Mouse (Mus musculus) heart, embryonic 15.5 days (tissue): ENCODE results near the gene B3gnt8. TPM values are rescaled to one million over a fixed set of nuclear protein-coding genes. Genes with fewer than 3 reads are reported as not detected.
A peak's percentile ranks its signal among the peaks of the same experiment; 100 is the strongest.

Experiments
- ATAC-seq: fragments of 200-750 bp; cut with Nextera tagmentation; replicated peaks from 2 replicates; pipeline ENCODE4 v1.8.0; 2017; ENCODE audit warnings: low read depth, moderate TSS enrichment; ENCODE audit not compliant: insufficient number of reproducible peaks, insufficient read depth, low FRiP score
- H3K27ac ChIP-seq: fragments of 300-500 bp; sonication (generic); 2 replicates; pipeline ENCODE4 v1.5.1; 2015; ENCODE audit warnings: mild to moderate bottlenecking, inconsistent platforms
- H3K27me3 ChIP-seq: fragments of 300-500 bp; sonication (generic); 2 replicates; pipeline ENCODE4 v1.6.1; 2015; ENCODE audit warnings: inconsistent platforms
- H3K36me3 ChIP-seq: fragments of 300-500 bp; sonication (generic); 2 replicates; pipeline ENCODE4 v1.6.1; 2015; ENCODE audit warnings: mild to moderate bottlenecking, inconsistent platforms
- H3K4me1 ChIP-seq: fragments of 300-500 bp; sonication (generic); replicated peaks from 2 replicates; pipeline ENCODE4 v1.6.1; 2015; ENCODE audit warnings: inconsistent platforms
- H3K4me2 ChIP-seq: fragments of 300-500 bp; sonication (generic); 2 replicates; pipeline ENCODE4 v1.6.1; 2015; ENCODE audit warnings: inconsistent platforms, mild to moderate bottlenecking, moderate library complexity
- H3K4me3 ChIP-seq: fragments of 300-500 bp; sonication (generic); 2 replicates; pipeline ENCODE4 v1.5.1; 2015; ENCODE audit warnings: mild to moderate bottlenecking, inconsistent platforms
- H3K9ac ChIP-seq: fragments of 300-500 bp; sonication (generic); 2 replicates; pipeline ENCODE4 v1.6.1; 2015; ENCODE audit warnings: mild to moderate bottlenecking, inconsistent platforms
- H3K9me3 ChIP-seq: fragments of 300-500 bp; sonication (generic); replicated peaks from 2 replicates; pipeline ENCODE4 v1.6.1; 2016; ENCODE audit warnings: inconsistent platforms
- whole genome bisulfite sequencing: fragments of 180-500 bp; shearing (Covaris S2); methylation state at CpG from one replicate; pipeline ENCODE4 v1.1.7; 2015; ENCODE audit warnings: mixed read lengths; 5-methylcytosine and 5-hydroxymethylcytosine counted together
- polyA plus RNA-seq: library from polyadenylated mRNA; unstranded; fragments of >200 nt; fragmentation: Nextera tagmentation; extraction: Ambion mirVana; gene quantifications from 2 replicates; pipeline ENCODE4 v1.2.1, GENCODE M21; 2015

B3gnt8 gene
- polyA plus RNA-seq, 1 experiment from 2014 or later: 6.9 TPM

GRCm38 (mm10) chr7:25606625-25607063 lies 19.8 kb upstream of the B3gnt8 start:
- no peaks in the 10 kb centered on the region for H3K9me3 ChIP-seq
- no peak for ATAC-seq
- H3K4me3 ChIP-seq: no peak overlapping the region
- 64% methylated on average over 4 of the region's 4 CpGs for WGBS
- no peaks in the 10 kb centered on the region for H3K27me3 ChIP-seq
- H3K36me3 ChIP-seq: no peaks in the 10 kb centered on the region
- no peak overlapping the region for H3K9ac ChIP-seq
- H3K27ac ChIP-seq: no peak overlapping the region
- no peaks in the 10 kb centered on the region for H3K4me1 ChIP-seq
- no peak overlapping the region for H3K4me2 ChIP-seq

GRCm38 (mm10) chr7:25607196-25607595 lies 19.3 kb upstream of the B3gnt8 start:
- no peak overlapping the region for H3K4me3 ChIP-seq
- 68% methylated on average over 2 of the region's 2 CpGs for WGBS

GRCm38 (mm10) chr7:25610056-25610455 lies 16.4 kb upstream of the B3gnt8 start:
- no peak for ATAC-seq
- WGBS: 30% methylated on average over 6 of the region's 6 CpGs
- 0 out of 2 replicates have a peak, but pooled peaks cover under 1% of the 10 kb centered on the region for H3K27me3 ChIP-seq
- H3K36me3 ChIP-seq: no peaks in the 10 kb centered on the region
- H3K4me3 ChIP-seq: no peak overlapping the region
- H3K27ac ChIP-seq: no peak overlapping the region
- no peak overlapping the region for H3K4me2 ChIP-seq
- H3K9ac ChIP-seq: no peak overlapping the region
- H3K4me1 ChIP-seq: no peaks in the 10 kb centered on the region
- no peaks in the 10 kb centered on the region for H3K9me3 ChIP-seq

More at GRCm38 (mm10) chr7:25607196-25607595, 19.3 kb upstream of the B3gnt8 start:
- H3K4me1 ChIP-seq: no peaks in the 10 kb centered on the region
- no peak overlapping the region for H3K4me2 ChIP-seq
- H3K9ac ChIP-seq: no peak overlapping the region
- H3K9me3 ChIP-seq: no peaks in the 10 kb centered on the region
- no peak for ATAC-seq
- H3K27ac ChIP-seq: no peak overlapping the region
- H3K27me3 ChIP-seq: no peaks in the 10 kb centered on the region
- H3K36me3 ChIP-seq: no peaks in the 10 kb centered on the region

GRCm38 (mm10) chr7:25611501-25611900 lies 15.0 kb upstream of the B3gnt8 start:
- H3K9ac ChIP-seq: no peak overlapping the region
- no peaks in the 10 kb centered on the region for H3K9me3 ChIP-seq
- no peak overlapping the region for H3K4me3 ChIP-seq
- H3K4me1 ChIP-seq: no peaks in the 10 kb centered on the region
- no peak overlapping the region for H3K4me2 ChIP-seq
- no peak overlapping the region for H3K27ac ChIP-seq
- WGBS: 46% methylated on average over 7 of the region's 7 CpGs
- ATAC-seq: no peak
- H3K36me3 ChIP-seq: no peaks in the 10 kb centered on the region
- 0 out of 2 replicates have a peak, but pooled peaks cover 2% of the 10 kb centered on the region for H3K27me3 ChIP-seq

- Histone ChIP-seq H3K27ac (no peak overlapping the region), H3K4me2 (no peak overlapping the region), H3K27me3 (0 out of 2 replicates have a peak, but pooled peaks cover 2% of the 10 kb centered on the region), H3K4me1 (peaks cover 2% of the 10 kb centered on the region; the same call in 1 of the 2 replicates), H3K9me3 (no peaks in the 10 kb centered on the region), H3K36me3 (no peaks in the 10 kb centered on the region), H3K4me3 (no peak overlapping the region), H3K9ac (no peak overlapping the region)
- 87% methylated on average over 5 of the region's 5 CpGs for WGBS
- no peak for ATAC-seq
Measured at GRCm38 (mm10) chr7:25614086-25614485, 12.4 kb upstream of the B3gnt8 start.

- no peaks in the 10 kb centered on the region for H3K36me3 ChIP-seq
- H3K27ac ChIP-seq: no peak overlapping the region
- H3K4me2 ChIP-seq: no peak overlapping the region
- H3K4me1 ChIP-seq: peaks cover 7% of the 10 kb centered on the region
- H3K27me3 ChIP-seq: 0 out of 2 replicates have a peak, but pooled peaks cover 2% of the 10 kb centered on the region
- no peak for ATAC-seq
- no peak overlapping the region for H3K4me3 ChIP-seq
- 56% methylated on average over 21 of the region's 21 CpGs for WGBS
- H3K9ac ChIP-seq: no peak overlapping the region
- no peaks in the 10 kb centered on the region for H3K9me3 ChIP-seq
Measured at GRCm38 (mm10) chr7:25614831-25615705, 11.4 kb upstream of the B3gnt8 start.

- H3K9ac ChIP-seq: no peak within 1 kb of the TSS
- no peak within 1 kb of the TSS for H3K4me2 ChIP-seq
- no peaks in the 10 kb centered on the region for H3K9me3 ChIP-seq
- WGBS: 74% methylated on average over 5 of the region's 5 CpGs
- H3K27ac ChIP-seq: no peak within 1 kb of the TSS
- ATAC-seq: no peak
- H3K27me3 ChIP-seq: 0 out of 2 replicates have a peak, but pooled peaks cover 2% of the 10 kb centered on the region
- no peaks in the 10 kb centered on the region for H3K36me3 ChIP-seq
- peaks cover 9% of the 10 kb centered on the region for H3K4me1 ChIP-seq
- no peak within 1 kb of the TSS for H3K4me3 ChIP-seq
Measured at GRCm38 (mm10) chr7:25615706-25616011, 10.8 kb upstream of the B3gnt8 start, which contains the start of gene Erich4. TSS of gene Erich4 (minus strand) at chr7:25615892.

GRCm38 (mm10) chr7:25617376-25618160 lies 8.9 kb upstream of the B3gnt8 start:
- no peak for ATAC-seq
- Histone ChIP-seq H3K9me3 (no peaks in the 10 kb centered on the region), H3K4me2 (no peak overlapping the region), H3K4me3 (no peak overlapping the region), H3K36me3 (peaks cover 18% of the 10 kb centered on the region), H3K27ac (no peak overlapping the region), H3K4me1 (peaks cover 9% of the 10 kb centered on the region), H3K27me3 (0 out of 2 replicates have a peak, but pooled peaks cover 2% of the 10 kb centered on the region), H3K9ac (no peak overlapping the region)
- WGBS: 73% methylated on average over 10 of the region's 10 CpGs

GRCm38 (mm10) chr7:25618865-25619721 lies 7.4 kb upstream of the B3gnt8 start, which contains the start of gene Dmac2:
TSS of gene Dmac2 (plus strand) at chr7:25619414.
- peaks cover 9% of the 10 kb centered on the region for H3K4me1 ChIP-seq
- 1% methylated on average over 53 of the region's 53 CpGs for WGBS
- H3K4me2 ChIP-seq: peak within 1 kb of the TSS; percentile 83
- peaks cover 28% of the 10 kb centered on the region for H3K36me3 ChIP-seq
- peak within 1 kb of the TSS; percentile 83 for H3K4me3 ChIP-seq
- ATAC-seq: peak; percentile 90
- peak within 1 kb of the TSS; percentile 75 for H3K9ac ChIP-seq
- 0 out of 2 replicates have a peak, but pooled peaks cover 2% of the 10 kb centered on the region for H3K27me3 ChIP-seq
- H3K9me3 ChIP-seq: no peaks in the 10 kb centered on the region
- peak within 1 kb of the TSS; percentile 81 for H3K27ac ChIP-seq

GRCm38 (mm10) chr7:25619722-25619991 lies 6.8 kb upstream of the B3gnt8 start:
- Histone ChIP-seq H3K4me2 (peak overlapping the region; percentile 83), H3K36me3 (peaks cover 30% of the 10 kb centered on the region), H3K27ac (peak overlapping the region; percentile 81), H3K27me3 (0 out of 2 replicates have a peak, but pooled peaks cover 2% of the 10 kb centered on the region), H3K4me3 (peak overlapping the region; percentile 83), H3K9ac (peak overlapping the region; percentile 75), H3K9me3 (no peaks in the 10 kb centered on the region), H3K4me1 (peaks cover 11% of the 10 kb centered on the region)
- WGBS: 21% methylated on average over 5 of the region's 5 CpGs
- ATAC-seq: no peak
